Mouse (Mus musculus) limb, embryonic 15.5 days (tissue): ENCODE results near the gene Fbxo47. TPM values are rescaled to one million over a fixed set of nuclear protein-coding genes. Genes with fewer than 3 reads are reported as not detected.
A peak's percentile ranks its signal among the peaks of the same experiment; 100 is the strongest.
"Not testable (repeated sequence)": the region's sequence is repeated elsewhere in the genome, so short reads cannot be mapped to it uniquely, and the experiment has no call there.

ENCODE experiments used
- ATAC-seq: fragments of 200-750 bp; cut with Nextera tagmentation; 2 replicates; pipeline ENCODE4 v1.8.0; 2017; ENCODE audit warnings: low read depth, moderate TSS enrichment; ENCODE audit not compliant: insufficient number of reproducible peaks, low FRiP score, low TSS enrichment
- H3K27ac ChIP-seq: fragments of 300-500 bp; sonication (generic); 2 replicates; pipeline ENCODE4 v1.5.1; 2015; ENCODE audit warnings: moderate library complexity, mild to moderate bottlenecking, inconsistent platforms
- H3K27me3 ChIP-seq: fragments of 300-500 bp; sonication (generic); 2 replicates; pipeline ENCODE4 v1.6.1; 2015; ENCODE audit warnings: inconsistent platforms
- H3K36me3 ChIP-seq: fragments of 300-500 bp; sonication (generic); 2 replicates; pipeline ENCODE4 v1.6.1; 2015; ENCODE audit warnings: inconsistent platforms
- H3K4me1 ChIP-seq: fragments of 300-500 bp; sonication (generic); 2 replicates; pipeline ENCODE4 v1.6.1; 2015; ENCODE audit warnings: inconsistent platforms
- H3K4me2 ChIP-seq: fragments of 300-500 bp; sonication (generic); 2 replicates; pipeline ENCODE4 v1.6.1; 2015; ENCODE audit warnings: mild to moderate bottlenecking, inconsistent platforms
- H3K4me3 ChIP-seq: fragments of 300-500 bp; sonication (generic); 2 replicates; pipeline ENCODE4 v1.5.1; 2015; ENCODE audit warnings: mild to moderate bottlenecking, inconsistent platforms
- H3K9ac ChIP-seq: fragments of 300-500 bp; sonication (generic); 2 replicates; pipeline ENCODE4 v1.6.1; 2015; ENCODE audit warnings: inconsistent platforms
- H3K9me3 ChIP-seq: fragments of 300-500 bp; sonication (generic); 2 replicates; pipeline ENCODE4 v1.6.1; 2016; ENCODE audit warnings: inconsistent platforms
- WGBS: fragments of 180-500 bp; shearing (Covaris S2); methylation state at CpG from one replicate; pipeline ENCODE4 v1.1.7; 2015; 5-methylcytosine and 5-hydroxymethylcytosine counted together
- polyA plus RNA-seq: library from polyadenylated mRNA; unstranded; fragments of >200 nt; fragmentation: Nextera tagmentation; extraction: Ambion mirVana; gene quantifications from 2 replicates; pipeline ENCODE4 v1.2.1, GENCODE M21; 2015

Fbxo47 gene
- polyA plus RNA-seq, 1 experiment from 2014 or later: 0.74 TPM

- ATAC-seq: no peak
- Histone ChIP-seq H3K27me3 (no peaks in the 10 kb centered on the region), H3K27ac (no peak overlapping the region)
Measured at GRCm38 (mm10) chr11:97874396-97874795, 9.6 kb downstream of the Fbxo47 start.

GRCm38 (mm10) chr11:97872378-97872777, 11.6 kb downstream of the Fbxo47 start:
- ATAC-seq, H3K9me3 ChIP-seq, H3K36me3 ChIP-seq, H3K9ac ChIP-seq, H3K27me3 ChIP-seq, H3K4me3 ChIP-seq, H3K4me2 ChIP-seq, H3K4me1 ChIP-seq, H3K27ac ChIP-seq: not testable (repeated sequence)
- WGBS: 86% methylated on average over 5 of the region's 5 CpGs

More at GRCm38 (mm10) chr11:97874396-97874795, 9.6 kb downstream of the Fbxo47 start:
- 90% methylated on average over 1 of the region's 1 CpGs for WGBS
- Histone ChIP-seq H3K4me3 (no peak overlapping the region), H3K9me3 (no peaks in the 10 kb centered on the region), H3K4me2 (no peak overlapping the region), H3K4me1 (no peaks in the 10 kb centered on the region), H3K36me3 (no peaks in the 10 kb centered on the region), H3K9ac (no peak overlapping the region)

- Histone ChIP-seq H3K9ac (no peak overlapping the region), H3K4me2 (no peak overlapping the region), H3K4me1 (no peaks in the 10 kb centered on the region), H3K27me3 (no peaks in the 10 kb centered on the region), H3K9me3 (no peaks in the 10 kb centered on the region), H3K4me3 (no peak overlapping the region), H3K27ac (no peak overlapping the region), H3K36me3 (no peaks in the 10 kb centered on the region)
- WGBS: 88% methylated on average over 3 of the region's 3 CpGs
- no peak for ATAC-seq
Measured at GRCm38 (mm10) chr11:97867591-97867990, 16.4 kb downstream of the Fbxo47 start.

GRCm38 (mm10) chr11:97866091-97866888, 17.7 kb downstream of the Fbxo47 start:
- Histone ChIP-seq H3K4me3 (no peak overlapping the region), H3K36me3 (no peaks in the 10 kb centered on the region), H3K4me1 (no peaks in the 10 kb centered on the region), H3K27ac (no peak overlapping the region), H3K27me3 (no peaks in the 10 kb centered on the region), H3K4me2 (no peak overlapping the region), H3K9me3 (no peaks in the 10 kb centered on the region), H3K9ac (no peak overlapping the region)
- WGBS: 93% methylated on average over 3 of the region's 3 CpGs
- ATAC-seq: no peak

GRCm38 (mm10) chr11:97865421-97865820, 18.5 kb downstream of the Fbxo47 start:
- no peak for ATAC-seq
- H3K4me2 ChIP-seq: no peak overlapping the region
- whole genome bisulfite sequencing: 85% methylated on average over 5 of the region's 5 CpGs
- no peak overlapping the region for H3K27ac ChIP-seq
- H3K9me3 ChIP-seq: no peaks in the 10 kb centered on the region
- no peaks in the 10 kb centered on the region for H3K27me3 ChIP-seq
- no peaks in the 10 kb centered on the region for H3K4me1 ChIP-seq
- no peak overlapping the region for H3K4me3 ChIP-seq
- H3K36me3 ChIP-seq: no peaks in the 10 kb centered on the region
- no peak overlapping the region for H3K9ac ChIP-seq

GRCm38 (mm10) chr11:97862148-97862547, 21.8 kb downstream of the Fbxo47 start:
- no peaks in the 10 kb centered on the region for H3K27me3 ChIP-seq
- H3K9ac ChIP-seq: no peak overlapping the region
- H3K4me2 ChIP-seq: no peak overlapping the region
- H3K9me3 ChIP-seq: no peaks in the 10 kb centered on the region
- WGBS: 51% methylated on average over 2 of the region's 2 CpGs
- no peak overlapping the region for H3K27ac ChIP-seq
- H3K36me3 ChIP-seq: no peaks in the 10 kb centered on the region
- no peak for ATAC-seq
- H3K4me1 ChIP-seq: no peaks in the 10 kb centered on the region
- H3K4me3 ChIP-seq: no peak overlapping the region

- WGBS: 88% methylated on average over 2 of the region's 2 CpGs
- no peak overlapping the region for H3K9ac ChIP-seq
- no peak overlapping the region for H3K4me3 ChIP-seq
- ATAC-seq: no peak
- no peaks in the 10 kb centered on the region for H3K27me3 ChIP-seq
- no peak overlapping the region for H3K4me2 ChIP-seq
- H3K9me3 ChIP-seq: no peaks in the 10 kb centered on the region
- no peaks in the 10 kb centered on the region for H3K4me1 ChIP-seq
- no peak overlapping the region for H3K27ac ChIP-seq
- no peaks in the 10 kb centered on the region for H3K36me3 ChIP-seq
Measured at GRCm38 (mm10) chr11:97855473-97855872, 28.5 kb downstream of the Fbxo47 start.

- Histone ChIP-seq H3K4me3 (no peak overlapping the region), H3K4me1 (no peaks in the 10 kb centered on the region), H3K36me3 (no peaks in the 10 kb centered on the region), H3K9me3 (no peaks in the 10 kb centered on the region), H3K9ac (no peak overlapping the region), H3K4me2 (no peak overlapping the region), H3K27me3 (no peaks in the 10 kb centered on the region), H3K27ac (no peak overlapping the region)
- WGBS: 91% methylated on average over 2 of the region's 2 CpGs
- ATAC-seq: no peak
Measured at GRCm38 (mm10) chr11:97851601-97852000, 32.4 kb downstream of the Fbxo47 start.

GRCm38 (mm10) chr11:97850367-97850766, 33.6 kb downstream of the Fbxo47 start:
- WGBS: 58% methylated on average over 6 of the region's 6 CpGs
- ATAC-seq: no peak

GRCm38 (mm10) chr11:97842001-97842400, 42.0 kb downstream of the Fbxo47 start:
- H3K36me3 ChIP-seq: peaks cover 14% of the 10 kb centered on the region
- no peak overlapping the region for H3K9ac ChIP-seq
- no peak for ATAC-seq
- no peak overlapping the region for H3K4me3 ChIP-seq
- peaks cover 17% of the 10 kb centered on the region for H3K4me1 ChIP-seq
- H3K27me3 ChIP-seq: no peaks in the 10 kb centered on the region
- 0 out of 2 replicates have a peak overlapping the region, but pooled peaks have one; percentile 60 for H3K4me2 ChIP-seq
- 53% methylated on average over 4 of the region's 4 CpGs for WGBS
- no peaks in the 10 kb centered on the region for H3K9me3 ChIP-seq
- 0 out of 2 replicates have a peak overlapping the region, but pooled peaks have one; percentile 5 for H3K27ac ChIP-seq

More at GRCm38 (mm10) chr11:97850367-97850766, 33.6 kb downstream of the Fbxo47 start:
- H3K36me3 ChIP-seq: no peaks in the 10 kb centered on the region
- no peak overlapping the region for H3K4me2 ChIP-seq
- H3K4me1 ChIP-seq: no peaks in the 10 kb centered on the region
- H3K9ac ChIP-seq: no peak overlapping the region
- H3K27me3 ChIP-seq: no peaks in the 10 kb centered on the region
- no peak overlapping the region for H3K27ac ChIP-seq
- no peaks in the 10 kb centered on the region for H3K9me3 ChIP-seq
- no peak overlapping the region for H3K4me3 ChIP-seq

- Histone ChIP-seq H3K9ac (peak overlapping the region; percentile 42; the same call in 1 of the 2 replicates), H3K4me3 (peak overlapping the region; percentile 46), H3K27me3 (no peaks in the 10 kb centered on the region), H3K9me3 (no peaks in the 10 kb centered on the region), H3K27ac (peak overlapping the region; percentile 88), H3K4me2 (peak overlapping the region; percentile 60), H3K36me3 (peaks cover 22% of the 10 kb centered on the region), H3K4me1 (peaks cover 17% of the 10 kb centered on the region)
- peak; percentile 82 for ATAC-seq
- WGBS: 2% methylated on average over 22 of the region's 22 CpGs
Measured at GRCm38 (mm10) chr11:97840991-97841661, 42.8 kb downstream of the Fbxo47 start.

- H3K9ac ChIP-seq: peak within 1 kb of the TSS; percentile 42; the same call in 1 of the 2 replicates
- no peaks in the 10 kb centered on the region for H3K27me3 ChIP-seq
- peaks cover 28% of the 10 kb centered on the region for H3K36me3 ChIP-seq
- no peaks in the 10 kb centered on the region for H3K9me3 ChIP-seq
- H3K4me1 ChIP-seq: peaks cover 17% of the 10 kb centered on the region
- peak; percentile 31; the same call in 1 of the 2 replicates for ATAC-seq
- H3K4me2 ChIP-seq: peak within 1 kb of the TSS; percentile 60
- peak within 1 kb of the TSS; percentile 88 for H3K27ac ChIP-seq
- WGBS: 1% methylated on average over 6 of the region's 6 CpGs
- peak within 1 kb of the TSS; percentile 46 for H3K4me3 ChIP-seq
Measured at GRCm38 (mm10) chr11:97840539-97840954, 43.4 kb downstream of the Fbxo47 start, which contains the start of gene B230217C12Rik. Gene B230217C12Rik (plus strand): TSS chr11:97840780.
